Mouse (Mus musculus): ENCODE data around the gene Nufip1. TPM values are rescaled to one million over a fixed set of nuclear protein-coding genes. Genes with fewer than 3 reads are reported as not detected.

Nufip1 gene
- polyA plus RNA-seq, 2 experiments from 2014 or later = 6.6 to 8.6 TPM

DNA sequence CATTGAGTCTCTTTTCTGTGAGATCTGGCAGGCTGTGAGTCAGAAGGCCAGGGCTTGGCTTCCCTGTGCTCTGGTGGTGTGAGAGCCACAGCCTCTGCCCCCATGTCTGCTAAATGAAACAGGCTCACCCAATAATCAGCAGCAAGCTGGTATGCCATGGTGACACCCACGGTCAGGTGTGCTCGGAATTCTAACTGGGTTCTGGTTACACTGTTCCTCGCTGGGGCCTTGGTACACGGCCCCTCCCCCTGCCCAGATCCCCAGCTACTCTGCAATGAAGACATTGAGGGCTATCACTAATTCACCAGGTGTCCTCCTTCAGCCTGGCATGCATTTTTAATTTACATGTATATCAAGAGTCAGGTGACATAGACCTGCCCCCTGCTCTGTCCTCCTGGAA lies 75.6 kb downstream of the Nufip1 start:
- ATAC-seq = no peak

Other genes starting within 250 kb of the Nufip1 start
- gene Kctd4, start 155.9 kb upstream of the Nufip1 start, polyA plus RNA-seq (2017; shearing (Covaris generic)) = 1 to 10 TPM; 1.4 to 3.3 TPM
- 10 to 100 TPM; 40.8 to 42.2 TPM for gene Gtf2f2, start 100.0 kb upstream of the Nufip1 start, polyA plus RNA-seq (2017; shearing (Covaris generic))
- 10 to 100 TPM; 10.7 to 13.2 TPM for gene Gpalpp1, start 131 bp upstream of the Nufip1 start, polyA plus RNA-seq (2017; shearing (Covaris generic))

Data from CD4-positive, CD25-positive, alpha-beta regulatory T cell, adult 4 months (primary cell).